Mouse (Mus musculus) liver, postnatal 0 days (tissue): ENCODE measurements at regions not wholly inside any gene's neighbourhood (a gene's known extent, or its start where the extent isn't known, plus 50 kb on each side); places are given as distances from the start of the nearest gene placed in this dataset.

Experiments
- CTCF ChIP-seq: sonication (generic); IDR thresholded peaks from 2 replicates; pipeline ENCODE4 v1.5.1; 2016; ENCODE audit warnings: antibody characterized with exemption, low read depth
- EP300 ChIP-seq: IDR thresholded peaks from 2 replicates; pipeline ENCODE4 v1.6.1; 2016; ENCODE audit warnings: antibody characterized with exemption, low read depth, mild to moderate bottlenecking

DNA sequence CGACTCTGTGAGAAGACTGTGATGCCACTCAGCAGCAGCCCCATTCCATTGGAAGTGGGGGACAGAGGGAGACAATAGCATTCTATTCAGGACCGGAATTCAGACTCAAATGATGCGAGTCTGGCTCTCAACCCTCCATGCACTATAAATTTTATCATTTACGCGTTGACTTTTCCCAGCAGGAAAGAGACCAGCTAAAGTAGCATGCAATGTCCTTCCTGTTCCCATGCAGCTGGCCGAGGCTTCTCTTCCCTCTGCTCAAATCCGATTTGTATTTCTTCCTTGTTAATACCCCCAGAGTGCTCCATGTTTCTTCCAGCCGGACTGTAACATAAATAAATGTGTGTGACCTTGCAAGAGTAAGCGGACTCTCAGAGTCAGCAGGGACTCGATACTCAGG lies 376.4 kb upstream of the Tnp1 start:
- TF ChIP-seq CTCF = no peak
- no peak for TF ChIP-seq EP300
